In genomic region chr8:117115676-117116446, GRCm38 (mm10) we compare ENCODE assay signal across 8 mouse cellular contexts. TPM values are rescaled to one million over a fixed set of nuclear protein-coding genes. Genes with fewer than 3 reads are reported as not detected.
A peak's percentile ranks its signal among the peaks of the same experiment; 100 is the strongest.
DNase-seq lines count a peak whose midpoint lies in the region; ATAC-seq and TF ChIP-seq lines count a peak whose summit lies in the region.

No protein-coding gene starts in this region.

- TF ChIP-seq CTCF in bone marrow, adult 2 months (IDR thresholded peaks at IDR 0.05; ENCODE audit: control insufficient read depth, insufficient read depth, low read length): 0 out of 2 replicates have a peak, but pooled peaks have one; percentile 19

- H3K27ac ChIP-seq in bone marrow, adult 2 months (ENCODE audit: control insufficient read depth, insufficient read depth, low read depth, low read length, poor library complexity): peak overlapping the region; percentile 31; the same call in 1 of the 2 replicates
- no peak overlapping the region for H3K27ac ChIP-seq in forebrain, embryonic 11.5 days (ENCODE audit: low read depth, low read length)
- no peak overlapping the region for H3K27ac ChIP-seq in liver, embryonic 15.5 days (replicated peaks)

- no peak overlapping the region for H3K4me3 ChIP-seq in bone marrow, adult 2 months (replicated peaks; ENCODE audit: control insufficient read depth, low read depth, low read length)
- H3K4me3 ChIP-seq in forebrain, embryonic 11.5 days (ENCODE audit: low read depth, low read length): no peak overlapping the region
- no peak overlapping the region for H3K4me3 ChIP-seq in liver, embryonic 15.5 days (replicated peaks)

- H3K36me3 ChIP-seq in forebrain, embryonic 11.5 days (ENCODE audit: control insufficient read depth, insufficient read depth, low read length): no peaks in the 10 kb centered on the region
- no peaks in the 10 kb centered on the region for H3K36me3 ChIP-seq in liver, embryonic 15.5 days (replicated peaks)

- no peak for ATAC-seq in forebrain, embryonic 11.5 days (replicated peaks; ENCODE audit: low FRiP score)
- peak; percentile 58 for ATAC-seq in liver, embryonic 15.5 days (ENCODE audit: insufficient read depth)

- DNase-seq in B cell, adult 2 months: peak; percentile 41 to 50
- DNase-seq in forebrain, embryonic 11.5 days (ENCODE audit: low spot score): no peak
- DNase-seq in induced T-regulatory cell, adult 2 months (ENCODE audit: low read depth): peak; percentile 47
- peak; percentile 9 for DNase-seq in ovary, postnatal 10 days (ENCODE audit: low spot score)
- no peak for DNase-seq in gastrocnemius, postnatal 4 days (ENCODE audit: low spot score in 2 of 2)
- DNase-seq in frontal cortex, postnatal 10 days (ENCODE audit: low spot score in 2 of 2): no peak

- whole genome bisulfite sequencing in bone marrow, adult 2 months: 21% methylated on average over 13 of the region's 13 CpGs
- 12% methylated on average over 13 of the region's 13 CpGs for WGBS in forebrain, embryonic 11.5 days
- 11% methylated on average over 13 of the region's 13 CpGs for WGBS in liver, embryonic 15.5 days (ENCODE audit: insufficient replicate concordance)

- no peaks in the 10 kb centered on the region for H3K9me3 ChIP-seq in forebrain, embryonic 11.5 days (ENCODE audit: control insufficient read depth, low read length)
- no peaks in the 10 kb centered on the region for H3K9me3 ChIP-seq in liver, embryonic 15.5 days (replicated peaks)

- H3K4me2 ChIP-seq in forebrain, embryonic 11.5 days (ENCODE audit: low read depth, low read length, severe bottlenecking): peak overlapping the region; percentile 29; the same call in 1 of the 2 replicates
- peak overlapping the region; percentile 21 for H3K4me2 ChIP-seq in liver, embryonic 15.5 days

- H3K9ac ChIP-seq in forebrain, embryonic 11.5 days (ENCODE audit: low read length): no peak overlapping the region
- no peak overlapping the region for H3K9ac ChIP-seq in liver, embryonic 15.5 days

- no peaks in the 10 kb centered on the region for H3K27me3 ChIP-seq in forebrain, embryonic 11.5 days (ENCODE audit: control insufficient read depth, insufficient read depth, low read length)
- no peaks in the 10 kb centered on the region for H3K27me3 ChIP-seq in liver, embryonic 15.5 days

- TF ChIP-seq POLR2A in bone marrow, adult 2 months (IDR thresholded peaks at IDR 0.05; ENCODE audit: borderline replicate concordance, control insufficient read depth, low read depth, low read length): no peak

- no peaks in the 10 kb centered on the region; the same call in 1 of the 2 replicates for H3K4me1 ChIP-seq in bone marrow, adult 2 months (ENCODE audit: control insufficient read depth, insufficient read depth, low read length)
- 0 out of 2 replicates have a peak, but pooled peaks cover 2% of the 10 kb centered on the region for H3K4me1 ChIP-seq in forebrain, embryonic 11.5 days (replicated peaks; ENCODE audit: control insufficient read depth, insufficient read depth, low read length)
- H3K4me1 ChIP-seq in liver, embryonic 15.5 days (replicated peaks): peaks cover 17% of the 10 kb centered on the region

RNA-seq across cellular contexts. Expression of gene Bco1, which starts 20.2 kb away (rescaled TPM):
- not detected in 2 replicates for polyA plus RNA-seq in bone marrow, adult 2 months (2011; ENCODE audit: insufficient read depth, insufficient read length, low replicate concordance, missing spikeins)
- polyA plus RNA-seq in forebrain, embryonic 11.5 days (2014; fragmentation: Nextera tagmentation; extraction: Ambion mirVana): 0.19 TPM in 1 of 2 replicates, not detected in the other
- polyA plus RNA-seq in liver, embryonic 15.5 days (2015; fragmentation: Nextera tagmentation; extraction: Ambion mirVana): 6.0 and 6.2 TPM in 2 replicates
- under 1 TPM; 0.20 to 0.41 TPM for total RNA-seq in gastrocnemius, postnatal 4 days (2021)

RNA-seq across cellular contexts. Expression of gene Pkd1l2, which starts 33.6 kb away (rescaled TPM):
- not detected in 2 replicates for polyA plus RNA-seq in bone marrow, adult 2 months (2011; ENCODE audit: insufficient read depth, insufficient read length, low replicate concordance, missing spikeins)
- not detected in 2 replicates for polyA plus RNA-seq in forebrain, embryonic 11.5 days (2014; fragmentation: Nextera tagmentation; extraction: Ambion mirVana)
- not detected in 2 replicates for polyA plus RNA-seq in liver, embryonic 15.5 days (2015; fragmentation: Nextera tagmentation; extraction: Ambion mirVana)
- total RNA-seq in gastrocnemius, postnatal 4 days (2021): under 1 TPM in 1 of 2 experiments, not detected in 1; 0.08 TPM

RNA-seq across cellular contexts. Expression of gene Gan, which starts 42.1 kb away (rescaled TPM):
- polyA plus RNA-seq in bone marrow, adult 2 months (2011; ENCODE audit: insufficient read depth, insufficient read length, low replicate concordance, missing spikeins): 2.9 and 3.1 TPM in 2 replicates
- polyA plus RNA-seq in forebrain, embryonic 11.5 days (2014; fragmentation: Nextera tagmentation; extraction: Ambion mirVana): 3.1 and 3.4 TPM in 2 replicates
- polyA plus RNA-seq in liver, embryonic 15.5 days (2015; fragmentation: Nextera tagmentation; extraction: Ambion mirVana): 0.79 and 0.98 TPM in 2 replicates
- total RNA-seq in gastrocnemius, postnatal 4 days (2021): 1 to 10 TPM; 9.2 to 9.5 TPM

Comparison
In these comparisons a context has a peak if more than half of its experiments do, and no peak if none do; other contexts are left out.
1. DNase-seq: peak in B cell, adult 2 months (2 of 2), induced T-regulatory cell, adult 2 months (single experiment) and ovary, postnatal 10 days (single experiment); none in forebrain, embryonic 11.5 days (single experiment), gastrocnemius, postnatal 4 days (0 of 2) and frontal cortex, postnatal 10 days (0 of 2).